Mouse (Mus musculus) heart, adult 2 months (tissue): ENCODE measurements around the gene Tymp.

Experiments
- CTCF ChIP-seq: fragments of 200-600 bp; IDR thresholded peaks from 2 replicates; pipeline ENCODE4 v1.8.1; 2022; ENCODE audit warnings: antibody characterized with exemption, mild to moderate bottlenecking, moderate library complexity
- POLR2A ChIP-seq: fragments of 200-500 bp; IDR thresholded peaks from 2 replicates; pipeline ENCODE4 v1.6.1; 2011; ENCODE audit warnings: mild to moderate bottlenecking, low read depth, low read length, control low read depth; ENCODE audit not compliant: insufficient read depth

DNA sequence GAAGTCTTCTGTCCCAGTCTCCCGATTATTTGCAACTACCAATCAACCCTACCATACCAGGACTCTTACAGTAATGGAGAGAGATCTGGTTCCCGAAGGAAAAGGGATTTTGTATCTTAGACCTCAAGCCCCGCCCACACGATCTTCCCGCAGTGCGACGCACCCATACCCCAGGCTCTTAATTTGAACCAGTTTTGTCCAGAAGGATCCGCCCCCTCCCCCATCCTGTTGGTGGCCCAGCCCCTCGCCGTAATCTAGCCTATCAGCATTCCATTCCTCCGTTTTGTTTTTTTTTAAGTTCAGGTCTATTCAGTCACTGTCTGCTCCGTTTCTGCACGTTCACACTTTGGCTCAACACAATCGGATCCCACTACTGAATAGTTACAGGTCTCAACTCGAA is 20.5 kb downstream of the Tymp start:
- TF ChIP-seq POLR2A (no peak), CTCF (no peak)
